Mouse (Mus musculus) liver, adult 2 months (tissue): Measurements from ENCODE around the gene Rbck1. TPM values are rescaled to one million over a fixed set of nuclear protein-coding genes. Genes with fewer than 3 reads are reported as not detected.

ENCODE experiments used
- DNase-seq: peaks from one replicate; pipeline ENCODE4 v3.0.0-alpha.2; 2011; ENCODE audit warnings: low read depth, low spot score; ENCODE audit errors: extremely low read depth
- H3K27ac ChIP-seq: fragments of 200-500 bp; replicated peaks from 2 replicates; pipeline ENCODE4 v1.5.1; 2012; ENCODE audit warnings: low read depth, mild to moderate bottlenecking, control low read depth, inconsistent platforms, low read length; ENCODE audit not compliant: insufficient read depth
- H3K27me3 ChIP-seq: fragments of 200-500 bp; 2 replicates; pipeline ENCODE4 v1.6.1; 2012; ENCODE audit warnings: mild to moderate bottlenecking, moderate library complexity, low read length, inconsistent platforms; ENCODE audit not compliant: control insufficient read depth, insufficient read depth
- H3K36me3 ChIP-seq: fragments of 200-500 bp; 2 replicates; pipeline ENCODE4 v1.6.1; 2012; ENCODE audit warnings: low read length, inconsistent platforms; ENCODE audit not compliant: control insufficient read depth, insufficient read depth
- H3K4me1 ChIP-seq: fragments of 200-500 bp; 2 replicates; pipeline ENCODE4 v1.6.1; 2011; ENCODE audit warnings: low read length; ENCODE audit not compliant: control insufficient read depth, insufficient read depth
- H3K4me3 ChIP-seq: fragments of 200-500 bp; 2 replicates; pipeline ENCODE4 v1.5.1; 2011; ENCODE audit warnings: low read depth, mild to moderate bottlenecking, control low read depth, low read length, moderate library complexity; ENCODE audit not compliant: insufficient read depth
- H3K79me2 ChIP-seq: fragments of 200-500 bp; 2 replicates; pipeline ENCODE4 v1.6.1; 2012; ENCODE audit warnings: inconsistent platforms, mild to moderate bottlenecking, low read length, moderate library complexity; ENCODE audit not compliant: control insufficient read depth, insufficient read depth
- H3K9ac ChIP-seq: fragments of 200-500 bp; 2 replicates; pipeline ENCODE4 v1.6.1; 2012; ENCODE audit warnings: low read depth, mild to moderate bottlenecking, control low read depth, inconsistent platforms, low read length
- CTCF ChIP-seq: fragments of 200-500 bp; IDR thresholded peaks from 2 replicates; pipeline ENCODE4 v1.5.1; 2011; ENCODE audit warnings: low read depth, low read length, control low read depth
- POLR2A ChIP-seq: fragments of 200-500 bp; IDR thresholded peaks from 2 replicates; pipeline ENCODE4 v1.6.1; 2011; ENCODE audit warnings: low read length, control low read depth; ENCODE audit not compliant: insufficient read depth; ENCODE audit errors: extremely low read depth
- WGBS: fragments of 180-500 bp; shearing (Covaris S2); methylation state at CpG from one replicate; pipeline ENCODE4 v1.1.7; 2018; 5-methylcytosine and 5-hydroxymethylcytosine counted together
- polyA plus RNA-seq: library from polyadenylated mRNA; depleted of rRNA; stranded (reverse); fragments of >200 nt; gene quantifications from 2 replicates; pipeline ENCODE4 v1.2.3, GENCODE M21; 2012
- total RNA-seq: library from RNA; depleted of rRNA; stranded (reverse); fragments of >200 nt; gene quantifications from 2 replicates; pipeline ENCODE4 v1.2.3, GENCODE M21; 2014

The Rbck1 gene
- total and polyA plus RNA-seq, 2 experiments: 43.4 to 107 TPM

GRCm38 (mm10) chr2:152372104-152372503, 39.7 kb upstream of the Rbck1 start:
- Histone ChIP-seq H3K27me3 (no peaks in the 10 kb centered on the region), H3K9ac (no peak overlapping the region), H3K36me3 (no peaks in the 10 kb centered on the region), H3K4me3 (no peak overlapping the region), H3K4me1 (0 out of 2 replicates have a peak, but pooled peaks cover 1% of the 10 kb centered on the region), H3K79me2 (no peaks in the 10 kb centered on the region), H3K27ac (no peak overlapping the region)
- 81% methylated on average over 7 of the region's 7 CpGs for WGBS
- no peak for TF ChIP-seq CTCF
- TF ChIP-seq POLR2A: no peak
- DNase-seq: no peak

DNA sequence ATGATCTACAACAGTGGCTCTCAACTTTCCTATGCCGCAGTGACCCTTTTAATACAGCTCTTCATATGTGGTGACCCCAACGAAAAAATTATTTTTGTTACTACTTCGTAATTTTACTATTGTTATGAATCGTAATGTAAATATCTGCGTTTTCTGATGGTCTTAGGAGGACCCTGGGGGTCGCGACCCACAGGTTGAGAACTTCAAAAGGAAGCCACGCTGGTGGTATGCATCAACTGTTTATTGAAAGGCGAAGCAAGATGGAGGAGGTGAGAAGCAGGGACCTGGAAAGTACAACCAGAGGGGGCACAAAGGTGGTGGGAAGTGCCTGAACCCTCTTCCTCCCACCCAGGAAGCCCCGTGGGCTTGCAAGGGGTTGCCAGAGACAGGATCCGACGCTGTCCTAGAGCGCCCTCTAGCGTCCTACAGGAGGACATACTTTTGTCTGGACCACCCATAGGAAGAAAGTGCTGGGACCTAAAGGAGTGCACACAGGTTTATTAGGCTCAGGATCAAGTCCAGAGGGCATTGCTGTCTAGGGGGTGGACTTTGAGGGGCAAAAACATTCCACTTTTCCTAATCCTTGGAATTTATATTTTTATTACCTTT, 36.2 kb upstream of the Rbck1 start:
- TF ChIP-seq POLR2A (no peak), CTCF (peak; percentile 92)
- DNase-seq: peak; percentile 31

GRCm38 (mm10) chr2:152367917-152368316, 35.5 kb upstream of the Rbck1 start:
- no peak for DNase-seq
- TF ChIP-seq POLR2A (no peak), CTCF (no peak)
- no peaks in the 10 kb centered on the region for H3K36me3 ChIP-seq
- no peaks in the 10 kb centered on the region for H3K79me2 ChIP-seq
- H3K27me3 ChIP-seq: no peaks in the 10 kb centered on the region
- H3K9ac ChIP-seq: no peak overlapping the region
- WGBS: 82% methylated on average over 5 of the region's 5 CpGs
- no peak overlapping the region for H3K27ac ChIP-seq
- H3K4me1 ChIP-seq: peaks cover 8% of the 10 kb centered on the region
- no peak overlapping the region for H3K4me3 ChIP-seq

More for the DNA sequence above, 36.2 kb upstream of the Rbck1 start:
- no peak overlapping the region for H3K27ac ChIP-seq
- WGBS: 29% methylated on average over 14 of the region's 14 CpGs
- H3K36me3 ChIP-seq: no peaks in the 10 kb centered on the region
- peaks cover 6% of the 10 kb centered on the region; the same call in 1 of the 2 replicates for H3K4me1 ChIP-seq
- H3K9ac ChIP-seq: no peak overlapping the region
- H3K27me3 ChIP-seq: no peaks in the 10 kb centered on the region
- no peak overlapping the region for H3K4me3 ChIP-seq
- no peaks in the 10 kb centered on the region for H3K79me2 ChIP-seq

DNA sequence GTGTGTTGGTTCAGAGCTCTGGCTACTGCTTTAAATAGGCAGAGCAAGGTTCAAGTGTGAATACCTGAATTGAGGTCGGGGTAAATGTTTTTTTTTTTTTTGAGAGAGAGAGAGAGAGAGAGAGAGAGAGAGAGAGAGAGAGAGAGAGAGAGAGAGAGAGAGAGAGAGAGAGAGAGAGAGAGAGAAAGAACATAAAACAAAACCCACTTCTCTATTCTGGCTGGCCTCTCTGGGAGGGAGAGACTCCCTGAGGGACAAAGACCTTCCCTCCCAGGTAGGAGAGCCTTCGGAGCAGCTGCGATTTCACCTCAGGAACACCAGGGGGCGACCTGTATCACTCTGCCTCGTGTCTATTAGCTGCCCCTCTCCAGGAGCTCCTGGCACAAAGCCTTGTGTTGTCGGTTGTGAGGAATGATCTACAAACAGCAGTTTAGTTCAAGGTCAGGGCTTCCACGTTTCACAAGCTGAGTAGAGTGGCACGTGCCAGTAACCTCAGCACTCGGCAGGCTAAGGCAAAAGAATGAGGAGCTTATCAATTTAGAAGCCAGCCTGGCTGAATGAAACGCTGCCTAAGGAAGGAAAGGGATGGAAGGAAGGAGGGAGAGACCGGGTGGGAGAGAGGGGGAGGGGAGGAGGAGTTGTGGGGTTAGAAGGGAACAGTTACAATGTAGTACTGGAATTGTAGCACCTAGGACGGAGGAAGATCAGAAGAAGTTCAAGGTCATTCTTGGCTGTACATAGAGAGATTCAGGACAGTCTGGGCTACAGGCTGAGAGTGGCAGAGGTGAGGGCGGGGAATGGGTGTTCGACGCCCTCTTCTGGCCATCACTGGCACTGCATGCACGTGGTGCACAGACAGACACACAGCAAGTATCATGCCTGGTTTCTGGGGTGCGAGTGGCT, 31.0 kb upstream of the Rbck1 start:
- H3K79me2 ChIP-seq: no peaks in the 10 kb centered on the region
- no peak overlapping the region for H3K4me3 ChIP-seq
- H3K9ac ChIP-seq: no peak overlapping the region
- peak; percentile 99 for DNase-seq
- H3K27me3 ChIP-seq: no peaks in the 10 kb centered on the region
- WGBS: 8% methylated on average over 17 of the region's 17 CpGs
- peak overlapping the region; percentile 40 for H3K27ac ChIP-seq
- peaks cover 25% of the 10 kb centered on the region for H3K4me1 ChIP-seq
- peak; percentile 97 for TF ChIP-seq CTCF
- TF ChIP-seq POLR2A: no peak
- H3K36me3 ChIP-seq: no peaks in the 10 kb centered on the region

GRCm38 (mm10) chr2:152361193-152361592, 28.7 kb upstream of the Rbck1 start:
- Histone ChIP-seq H3K27me3 (no peaks in the 10 kb centered on the region), H3K4me1 (peaks cover 25% of the 10 kb centered on the region), H3K27ac (peak overlapping the region; percentile 1), H3K9ac (no peak overlapping the region), H3K79me2 (no peaks in the 10 kb centered on the region), H3K4me3 (no peak overlapping the region), H3K36me3 (no peaks in the 10 kb centered on the region)
- TF ChIP-seq CTCF (no peak), POLR2A (no peak)
- peak; percentile 10 for DNase-seq
- 90% methylated on average over 8 of the region's 8 CpGs for WGBS

GRCm38 (mm10) chr2:152360271-152360775, 27.9 kb upstream of the Rbck1 start:
- TF ChIP-seq CTCF: no peak
- no peak for TF ChIP-seq POLR2A
- no peak overlapping the region; the same call in 1 of the 2 replicates for H3K9ac ChIP-seq
- H3K27ac ChIP-seq: peak overlapping the region; percentile 64
- no peaks in the 10 kb centered on the region for H3K27me3 ChIP-seq
- H3K4me3 ChIP-seq: no peak overlapping the region
- DNase-seq: peak; percentile 97
- H3K36me3 ChIP-seq: no peaks in the 10 kb centered on the region
- peaks cover 25% of the 10 kb centered on the region for H3K4me1 ChIP-seq
- WGBS: under 1% methylated on average over 7 of the region's 7 CpGs
- H3K79me2 ChIP-seq: no peaks in the 10 kb centered on the region
